Mouse (Mus musculus): ENCODE results near the gene Cyp4f13.

DNA sequence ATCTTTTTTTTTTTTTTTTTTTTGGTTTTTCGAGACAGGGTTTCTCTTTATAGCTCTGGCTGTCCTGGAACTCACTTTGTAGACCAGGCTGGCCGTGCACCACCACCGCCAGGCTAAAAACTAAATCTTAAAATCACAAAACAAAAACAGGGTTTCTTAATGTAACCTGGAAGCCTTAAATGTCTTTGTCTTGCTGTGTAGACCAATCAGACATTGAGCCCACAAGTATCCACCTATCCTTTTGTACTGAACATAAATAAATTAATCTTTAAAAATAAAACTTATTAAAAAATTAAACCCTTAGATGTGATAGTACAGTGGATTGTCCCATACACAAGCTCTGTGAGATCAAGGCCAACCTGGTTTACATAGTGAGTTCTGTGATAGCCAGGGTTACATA lies 53.3 kb downstream of the Cyp4f13 start:
- no peak for TF ChIP-seq CTCF (IDR thresholded peaks at IDR 0.05)
- TF ChIP-seq EP300 (IDR thresholded peaks at IDR 0.05): no peak

Data from lung, postnatal 0 days (tissue).